Mouse (Mus musculus) heart, embryonic 11.5 days (tissue): Measurements from ENCODE around the gene Gpr19. TPM values are rescaled to one million over a fixed set of nuclear protein-coding genes. Genes with fewer than 3 reads are reported as not detected.

Source experiments
- ATAC-seq: fragments of 200-750 bp; cut with Nextera tagmentation; replicated peaks from 2 replicates; pipeline ENCODE4 v1.8.0; 2017; ENCODE audit warnings: moderate library complexity; ENCODE audit not compliant: insufficient number of reproducible peaks, low FRiP score, low TSS enrichment
- H3K27ac ChIP-seq: fragments of 300-500 bp; sonication (generic); 2 replicates; pipeline ENCODE4 v1.5.1; 2014; ENCODE audit warnings: mild to moderate bottlenecking, low read depth, low read length
- H3K27me3 ChIP-seq: fragments of 300-500 bp; sonication (generic); 2 replicates; pipeline ENCODE4 v1.6.1; 2014; ENCODE audit warnings: mild to moderate bottlenecking, low read length, mixed read lengths; ENCODE audit not compliant: control insufficient read depth, insufficient read depth
- H3K36me3 ChIP-seq: fragments of 300-500 bp; sonication (generic); 2 replicates; pipeline ENCODE4 v1.6.1; 2014; ENCODE audit warnings: mild to moderate bottlenecking, low read length, moderate library complexity, mixed read lengths; ENCODE audit not compliant: control insufficient read depth, insufficient read depth
- H3K4me1 ChIP-seq: fragments of 300-500 bp; sonication (generic); 2 replicates; pipeline ENCODE4 v1.6.1; 2014; ENCODE audit warnings: low read length; ENCODE audit not compliant: control insufficient read depth, insufficient read depth
- H3K4me2 ChIP-seq: fragments of 300-500 bp; sonication (generic); 2 replicates; pipeline ENCODE4 v1.6.1; 2014; ENCODE audit warnings: mild to moderate bottlenecking, moderate library complexity
- H3K4me3 ChIP-seq: fragments of 300-500 bp; sonication (generic); 2 replicates; pipeline ENCODE4 v1.5.1; 2014; ENCODE audit warnings: low read depth, low read length
- H3K9ac ChIP-seq: fragments of 300-500 bp; sonication (generic); 2 replicates; pipeline ENCODE4 v1.6.1; 2014; ENCODE audit warnings: mild to moderate bottlenecking, low read depth, low read length, moderate library complexity
- H3K9me3 ChIP-seq: fragments of 300-500 bp; sonication (generic); replicated peaks from 2 replicates; pipeline ENCODE4 v1.6.1; 2016; ENCODE audit warnings: low read length; ENCODE audit not compliant: control insufficient read depth
- WGBS: fragments of 180-500 bp; shearing (Covaris S2); extraction: QIAGEN DNeasy Blood & Tissue Kit; methylation state at CpG from one replicate; pipeline ENCODE4 v1.1.7; 2014; ENCODE audit not compliant: insufficient replicate concordance; 5-methylcytosine and 5-hydroxymethylcytosine counted together
- polyA plus RNA-seq: library from polyadenylated mRNA; unstranded; fragments of >200 nt; fragmentation: Nextera tagmentation; extraction: Ambion mirVana; gene quantifications from 2 replicates; pipeline ENCODE4 v1.2.1, GENCODE M21; 2014

Gene Gpr19
- 11.1 and 12.0 TPM in 2 replicates for polyA plus RNA-seq

- no peaks in the 10 kb centered on the region for H3K36me3 ChIP-seq
- peak within 1 kb of the TSS; percentile 100 for H3K27ac ChIP-seq
- peak within 1 kb of the TSS; percentile 97 for H3K9ac ChIP-seq
- WGBS = under 1% methylated on average over 49 of the region's 51 CpGs
- no peaks in the 10 kb centered on the region for H3K27me3 ChIP-seq
- peak within 1 kb of the TSS; percentile 82 for H3K4me2 ChIP-seq
- no peaks in the 10 kb centered on the region for H3K9me3 ChIP-seq
- peaks cover 7% of the 10 kb centered on the region; the same call in 1 of the 2 replicates for H3K4me1 ChIP-seq
- peak; percentile 91 for ATAC-seq
- peak within 1 kb of the TSS; percentile 70 for H3K4me3 ChIP-seq
Measured at GRCm38 (mm10) chr6:134898095-134898965, at the start of gene Gpr19. Gpr19 (minus strand) TSS chr6:134898578.

DNA sequence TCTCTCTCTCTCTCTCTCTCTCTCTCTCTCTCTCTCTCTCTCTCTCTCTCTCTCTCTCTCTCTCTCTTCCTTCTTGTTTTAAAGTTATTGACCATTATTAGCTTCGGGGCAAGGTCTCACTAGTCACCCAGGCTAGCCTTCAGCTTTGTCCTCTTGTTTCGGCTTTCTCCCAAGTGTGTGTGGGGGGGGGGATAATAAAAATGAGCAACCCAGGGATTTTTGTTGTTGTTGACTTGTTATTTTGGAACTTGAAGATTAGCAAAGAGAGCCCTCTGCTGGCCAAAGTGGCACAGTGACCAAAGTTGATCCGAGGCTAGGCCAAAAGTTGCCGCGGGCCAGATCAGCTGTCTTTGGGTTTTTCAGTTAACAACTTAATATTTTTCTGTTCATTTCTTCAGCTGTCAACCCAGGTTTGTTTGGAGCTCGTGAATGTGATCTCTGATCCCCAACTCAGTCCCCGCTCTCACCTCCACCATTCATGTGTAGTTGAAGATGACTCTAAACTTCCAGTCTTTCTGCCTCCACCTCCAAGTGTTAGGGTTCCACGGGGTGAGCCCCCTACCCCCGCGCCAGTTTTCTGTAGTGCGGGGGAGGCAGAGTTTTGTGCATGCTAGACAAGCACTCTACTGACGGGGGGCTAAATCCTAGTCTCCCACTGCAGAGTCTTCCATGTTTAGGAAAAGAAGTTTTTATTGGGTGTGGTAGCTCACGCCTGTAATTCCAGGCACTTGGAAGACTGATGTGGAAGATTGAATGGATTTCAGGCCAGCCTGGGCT is 49.1 kb upstream of the Gpr19 start:
- Histone ChIP-seq H3K9ac (no peak overlapping the region), H3K27ac (no peak overlapping the region), H3K27me3 (no peaks in the 10 kb centered on the region), H3K4me3 (no peak overlapping the region), H3K9me3 (no peaks in the 10 kb centered on the region), H3K4me2 (no peak overlapping the region), H3K36me3 (no peaks in the 10 kb centered on the region), H3K4me1 (peaks cover 10% of the 10 kb centered on the region; the same call in 1 of the 2 replicates)
- whole genome bisulfite sequencing = 40% methylated on average over 13 of the region's 13 CpGs
- ATAC-seq = no peak

DNA sequence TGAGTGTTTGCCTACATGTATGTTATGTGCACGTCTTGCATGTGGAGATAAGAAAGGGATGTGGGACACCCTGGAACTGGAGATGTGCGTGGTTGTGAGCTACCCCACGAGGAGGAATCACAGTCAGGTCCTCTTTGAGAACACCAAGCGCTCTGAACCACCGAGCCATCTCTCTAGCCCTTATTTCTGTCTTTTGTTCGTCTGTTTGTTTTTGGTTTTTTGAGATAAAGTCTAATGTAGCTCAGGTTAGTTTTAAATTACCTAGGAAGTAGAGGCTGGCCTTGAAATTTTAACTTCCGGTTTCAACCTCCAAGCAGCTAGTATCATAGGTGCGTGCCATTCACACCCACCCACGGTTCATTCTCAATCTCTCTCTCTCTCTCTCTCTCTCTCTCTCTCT is 48.5 kb upstream of the Gpr19 start:
- ATAC-seq = no peak
- no peaks in the 10 kb centered on the region for H3K9me3 ChIP-seq
- no peaks in the 10 kb centered on the region for H3K27me3 ChIP-seq
- H3K4me1 ChIP-seq = peaks cover 13% of the 10 kb centered on the region; the same call in 1 of the 2 replicates
- no peak overlapping the region for H3K4me2 ChIP-seq
- 77% methylated on average over 9 of the region's 9 CpGs for WGBS
- no peak overlapping the region for H3K27ac ChIP-seq
- H3K36me3 ChIP-seq = no peaks in the 10 kb centered on the region; the same call in 1 of the 2 replicates
- H3K9ac ChIP-seq = no peak overlapping the region
- H3K4me3 ChIP-seq = no peak overlapping the region

GRCm38 (mm10) chr6:134946054-134946453 is 47.7 kb upstream of the Gpr19 start:
- Histone ChIP-seq H3K36me3 (no peaks in the 10 kb centered on the region; the same call in 1 of the 2 replicates), H3K4me1 (peaks cover 13% of the 10 kb centered on the region; the same call in 1 of the 2 replicates), H3K4me3 (no peak overlapping the region), H3K9ac (no peak overlapping the region), H3K4me2 (no peak overlapping the region), H3K9me3 (no peaks in the 10 kb centered on the region), H3K27ac (no peak overlapping the region), H3K27me3 (no peaks in the 10 kb centered on the region)
- WGBS = 62% methylated on average over 6 of the region's 6 CpGs
- ATAC-seq = no peak

DNA sequence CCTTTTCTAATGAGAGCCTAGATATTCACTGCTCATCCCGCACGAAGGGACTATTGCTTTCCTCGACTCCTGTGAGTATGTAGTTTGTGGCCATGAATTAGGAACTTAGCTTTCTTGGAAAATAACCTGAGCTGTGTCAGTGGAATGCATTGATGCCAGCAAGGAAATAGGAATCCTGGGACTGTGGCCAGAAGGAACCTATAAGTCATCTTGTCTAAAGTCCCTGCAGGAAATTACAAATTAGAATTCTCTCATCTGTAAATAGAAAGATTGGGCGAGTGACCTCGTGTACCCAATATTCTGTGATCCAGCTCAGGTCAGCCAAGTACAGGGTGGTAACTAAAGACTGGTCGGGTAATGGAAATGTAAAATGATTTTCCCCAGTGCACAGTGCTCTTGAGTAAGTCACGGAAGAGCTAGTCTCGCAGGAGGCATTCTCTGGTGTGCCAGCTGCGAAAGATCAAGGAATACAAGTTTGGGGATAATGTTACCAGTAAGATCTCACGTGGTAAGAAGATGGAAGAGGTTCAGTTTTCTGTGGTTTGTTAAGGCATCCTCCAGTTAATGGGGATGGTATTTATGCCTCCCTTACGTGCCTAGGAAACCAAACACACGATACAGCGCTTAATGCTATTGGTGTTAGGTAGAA is 45.5 kb upstream of the Gpr19 start:
- Histone ChIP-seq H3K27me3 (no peaks in the 10 kb centered on the region), H3K9me3 (no peaks in the 10 kb centered on the region), H3K4me2 (no peak overlapping the region), H3K27ac (no peak overlapping the region), H3K36me3 (no peaks in the 10 kb centered on the region; the same call in 1 of the 2 replicates), H3K4me3 (no peak overlapping the region), H3K4me1 (peaks cover 13% of the 10 kb centered on the region; the same call in 1 of the 2 replicates), H3K9ac (no peak overlapping the region)
- ATAC-seq = no peak
- WGBS = 82% methylated on average over 13 of the region's 13 CpGs

GRCm38 (mm10) chr6:134939781-134940180 is 41.4 kb upstream of the Gpr19 start:
- no peaks in the 10 kb centered on the region; the same call in 1 of the 2 replicates for H3K36me3 ChIP-seq
- H3K4me2 ChIP-seq = no peak overlapping the region
- H3K27me3 ChIP-seq = no peaks in the 10 kb centered on the region
- H3K9me3 ChIP-seq = no peaks in the 10 kb centered on the region
- H3K9ac ChIP-seq = no peak overlapping the region
- 78% methylated on average over 4 of the region's 4 CpGs for WGBS
- 0 out of 2 replicates have a peak, but pooled peaks cover 9% of the 10 kb centered on the region for H3K4me1 ChIP-seq
- no peak overlapping the region for H3K4me3 ChIP-seq
- H3K27ac ChIP-seq = no peak overlapping the region
- no peak for ATAC-seq

DNA sequence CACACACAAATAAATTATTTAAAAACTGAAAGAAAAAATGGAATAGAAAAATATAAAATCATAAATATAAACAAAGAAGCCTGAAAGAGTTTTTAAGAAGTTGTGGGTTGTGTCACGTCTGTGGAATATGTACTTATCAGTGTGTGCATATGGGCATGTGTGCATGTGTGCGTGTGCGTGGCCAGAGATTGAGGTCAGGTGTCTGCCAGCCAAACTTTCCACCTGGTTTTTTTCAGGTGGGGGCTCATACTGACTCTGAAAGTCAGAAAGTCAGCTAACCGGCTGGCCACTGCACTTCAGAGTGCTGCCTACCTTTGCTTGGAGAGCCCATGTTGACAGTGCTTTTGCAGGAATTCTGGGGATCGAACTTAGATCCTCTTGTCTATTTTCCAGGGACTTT is 35.9 kb upstream of the Gpr19 start:
- H3K4me1 ChIP-seq = peaks cover 11% of the 10 kb centered on the region; the same call in 1 of the 2 replicates
- ATAC-seq = no peak
- no peak overlapping the region for H3K4me2 ChIP-seq
- H3K27ac ChIP-seq = no peak overlapping the region
- no peaks in the 10 kb centered on the region for H3K9me3 ChIP-seq
- 91% methylated on average over 5 of the region's 5 CpGs for WGBS
- no peak overlapping the region for H3K9ac ChIP-seq
- no peaks in the 10 kb centered on the region for H3K36me3 ChIP-seq
- H3K27me3 ChIP-seq = no peaks in the 10 kb centered on the region
- H3K4me3 ChIP-seq = no peak overlapping the region

- Histone ChIP-seq H3K27ac (no peak overlapping the region), H3K4me2 (peak overlapping the region; percentile 16; the same call in 1 of the 2 replicates), H3K27me3 (no peaks in the 10 kb centered on the region), H3K4me3 (no peak overlapping the region), H3K9me3 (no peaks in the 10 kb centered on the region), H3K4me1 (peaks cover 11% of the 10 kb centered on the region; the same call in 1 of the 2 replicates), H3K9ac (no peak overlapping the region), H3K36me3 (no peaks in the 10 kb centered on the region)
- no peak for ATAC-seq
- 71% methylated on average over 2 of the region's 2 CpGs for WGBS
Measured at GRCm38 (mm10) chr6:134933207-134933558, 34.8 kb upstream of the Gpr19 start.
